Mouse (Mus musculus) splenic B cell, adult 2 months (primary cell): ENCODE measurements around the gene Rad23b.
"Not testable (repeated sequence)": the region's sequence is repeated elsewhere in the genome, so short reads cannot be mapped to it uniquely, and the experiment has no call there.

Source experiments
- DNase-seq: peaks from one replicate; pipeline ENCODE4 v3.0.0-alpha.2; 2011; ENCODE audit warnings: low read depth, low spot score
- H3K27me3 ChIP-seq: 2 replicates; pipeline ENCODE4 v1.6.1; 2012; ENCODE audit warnings: mild to moderate bottlenecking, low read length, moderate library complexity, mixed read lengths; ENCODE audit not compliant: control insufficient read depth, poor library complexity, insufficient read depth, severe bottlenecking
- H3K36me3 ChIP-seq: 2 replicates; pipeline ENCODE4 v1.6.1; 2012; ENCODE audit warnings: mild to moderate bottlenecking, low read length, moderate library complexity, mixed read lengths; ENCODE audit not compliant: control insufficient read depth, poor library complexity, insufficient read depth, severe bottlenecking

Rad23b gene

GRCm38 (mm10) chr4:55349452-55350218 is at the start of gene Rad23b:
Gene Rad23b, plus strand, starts transcription at chr4:55350043.
- Histone ChIP-seq H3K27me3 (no peaks in the 10 kb centered on the region), H3K36me3 (no peaks in the 10 kb centered on the region; the same call in 1 of the 2 replicates)
- peak; percentile 100 for DNase-seq

GRCm38 (mm10) chr4:55304121-55304520 is 45.7 kb upstream of the Rad23b start:
- H3K36me3 ChIP-seq, result no peaks in the 10 kb centered on the region
- no peak for DNase-seq
- H3K27me3 ChIP-seq, result no peaks in the 10 kb centered on the region

- Histone ChIP-seq H3K27me3 (no peaks in the 10 kb centered on the region), H3K36me3 (no peaks in the 10 kb centered on the region)
- DNase-seq, result no peak
Measured at GRCm38 (mm10) chr4:55306636-55307035, 43.2 kb upstream of the Rad23b start.

- no peak for DNase-seq
- no peaks in the 10 kb centered on the region for H3K27me3 ChIP-seq
- no peaks in the 10 kb centered on the region for H3K36me3 ChIP-seq
Measured at GRCm38 (mm10) chr4:55316726-55317125, 33.1 kb upstream of the Rad23b start.

DNA sequence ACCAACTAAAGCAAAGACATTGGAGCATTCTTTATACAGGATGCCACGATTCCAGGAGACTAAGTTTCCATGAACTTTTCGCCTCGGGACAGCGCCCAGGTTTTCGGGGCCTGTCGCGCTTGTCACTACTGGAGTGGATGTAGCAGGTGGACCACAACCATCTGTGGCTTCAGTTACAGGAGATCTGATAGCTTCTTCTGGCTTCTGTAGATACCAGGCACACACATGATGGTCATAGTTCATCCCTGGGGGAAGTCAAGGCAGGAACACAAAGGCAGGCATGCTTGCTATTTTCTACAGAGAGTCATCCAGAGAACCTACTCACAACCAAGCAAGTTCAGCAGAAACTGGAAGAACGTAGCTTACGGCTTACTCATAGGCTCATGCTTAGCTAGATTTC is 31.5 kb upstream of the Rad23b start:
- not testable (repeated sequence) for DNase-seq, H3K27me3 ChIP-seq, H3K36me3 ChIP-seq

DNA sequence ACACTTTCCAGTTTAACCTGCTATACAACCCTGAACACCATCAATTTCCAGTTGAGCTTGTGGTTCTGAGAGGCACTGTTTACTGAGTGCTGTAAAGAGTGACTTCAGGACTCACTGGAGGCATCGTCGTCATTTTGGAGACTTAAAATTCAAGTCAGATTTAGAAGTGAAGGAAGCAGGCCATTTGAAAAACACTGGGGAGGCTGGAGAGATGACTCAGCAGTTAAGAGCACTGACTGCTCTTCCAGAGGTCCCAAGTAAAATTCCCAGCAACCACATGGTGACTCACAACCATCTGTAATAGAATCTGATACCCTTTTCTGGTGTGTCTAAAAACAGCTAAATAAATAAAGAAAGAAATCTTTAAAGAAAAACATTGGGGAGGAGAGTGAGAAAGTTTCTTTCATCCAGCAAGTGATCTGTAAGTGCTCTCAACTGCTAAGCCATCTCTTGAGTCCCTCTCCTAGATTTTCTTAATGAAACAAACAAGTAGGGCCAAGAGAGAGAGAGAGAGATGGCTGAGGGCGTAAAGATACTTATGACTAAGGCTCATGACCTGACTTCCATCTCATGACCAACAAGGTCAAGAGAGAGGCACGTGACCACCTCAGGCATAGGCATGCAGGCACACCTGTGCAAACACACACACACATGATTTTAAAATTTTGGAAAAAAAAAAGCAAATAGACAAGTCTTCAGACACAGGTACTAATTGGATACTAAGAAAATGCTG is 23.9 kb upstream of the Rad23b start:
- DNase-seq, result no peak
- H3K36me3 ChIP-seq, result no peaks in the 10 kb centered on the region

GRCm38 (mm10) chr4:55327508-55327907 is 22.3 kb upstream of the Rad23b start:
- no peaks in the 10 kb centered on the region for H3K27me3 ChIP-seq
- no peak for DNase-seq
- H3K36me3 ChIP-seq, result no peaks in the 10 kb centered on the region

More for the DNA sequence above, 23.9 kb upstream of the Rad23b start:
- no peaks in the 10 kb centered on the region for H3K27me3 ChIP-seq

DNA sequence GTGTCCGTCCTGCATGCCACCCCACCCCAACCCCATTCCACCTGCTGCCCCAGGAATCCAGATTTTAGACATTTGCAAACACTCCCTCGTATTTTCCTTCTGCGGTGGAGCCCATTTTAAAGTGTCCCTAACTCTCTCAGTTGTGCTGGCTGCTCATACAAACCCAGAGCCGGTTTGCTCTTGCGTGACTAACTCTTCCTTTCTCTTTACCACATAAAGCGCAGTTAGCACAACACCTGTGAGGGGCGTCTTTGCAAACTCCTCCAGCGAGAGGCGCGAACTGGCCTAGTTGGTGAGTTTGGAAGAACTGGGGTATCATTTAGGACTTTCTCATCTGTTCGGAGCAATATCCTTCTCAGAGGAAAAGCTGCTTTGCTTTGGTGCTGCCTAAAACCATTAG is 21.4 kb upstream of the Rad23b start:
- Histone ChIP-seq H3K36me3 (no peaks in the 10 kb centered on the region), H3K27me3 (no peaks in the 10 kb centered on the region)

GRCm38 (mm10) chr4:55328928-55329327 is 20.9 kb upstream of the Rad23b start:
- not testable (repeated sequence) for H3K27me3 ChIP-seq, DNase-seq, H3K36me3 ChIP-seq

More for the DNA sequence above, 21.4 kb upstream of the Rad23b start:
- no peak for DNase-seq

- Histone ChIP-seq H3K27me3 (no peaks in the 10 kb centered on the region), H3K36me3 (no peaks in the 10 kb centered on the region)
- DNase-seq, result no peak
Measured at GRCm38 (mm10) chr4:55329621-55330346, 20.1 kb upstream of the Rad23b start.

DNA sequence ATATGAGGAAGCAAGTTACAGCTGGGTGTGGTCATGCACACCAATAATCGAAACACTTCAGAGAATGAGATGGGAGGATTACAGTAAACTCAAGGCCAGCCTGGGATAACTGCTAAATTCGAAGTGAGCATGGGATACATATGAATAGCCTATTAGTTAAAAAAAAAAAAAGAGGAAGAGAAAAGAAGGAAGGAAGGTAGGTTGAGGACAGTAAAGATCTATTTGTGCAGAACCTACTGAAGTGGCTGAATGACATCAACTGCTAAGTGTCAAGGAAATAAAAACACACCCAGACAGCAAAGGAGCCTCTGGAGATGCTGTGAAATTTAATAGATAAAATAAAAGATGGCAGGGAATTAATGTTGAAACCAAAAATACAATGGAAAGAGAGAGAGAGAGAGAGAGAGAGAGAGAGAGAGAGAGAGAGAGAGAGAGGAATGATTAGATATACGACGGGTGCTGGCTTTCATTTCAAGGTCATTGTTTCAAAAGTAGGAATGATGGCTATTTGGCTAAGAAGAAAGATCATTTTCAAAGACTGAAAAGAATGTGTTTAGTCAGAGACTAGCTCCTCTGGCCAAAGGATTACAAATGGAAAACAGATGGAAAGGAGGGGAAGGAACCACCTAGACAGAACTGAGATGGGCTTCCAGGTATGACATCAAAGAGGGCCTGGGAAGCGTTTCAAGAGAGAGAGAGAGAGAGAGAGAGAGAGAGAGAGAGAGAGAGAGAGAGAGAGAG is 14.6 kb upstream of the Rad23b start:
- no peak for DNase-seq
- no peaks in the 10 kb centered on the region for H3K27me3 ChIP-seq
- H3K36me3 ChIP-seq, result no peaks in the 10 kb centered on the region

- Histone ChIP-seq H3K27me3 (no peaks in the 10 kb centered on the region), H3K36me3 (no peaks in the 10 kb centered on the region)
- DNase-seq, result no peak
Measured at GRCm38 (mm10) chr4:55338905-55339304, 10.9 kb upstream of the Rad23b start.

DNA sequence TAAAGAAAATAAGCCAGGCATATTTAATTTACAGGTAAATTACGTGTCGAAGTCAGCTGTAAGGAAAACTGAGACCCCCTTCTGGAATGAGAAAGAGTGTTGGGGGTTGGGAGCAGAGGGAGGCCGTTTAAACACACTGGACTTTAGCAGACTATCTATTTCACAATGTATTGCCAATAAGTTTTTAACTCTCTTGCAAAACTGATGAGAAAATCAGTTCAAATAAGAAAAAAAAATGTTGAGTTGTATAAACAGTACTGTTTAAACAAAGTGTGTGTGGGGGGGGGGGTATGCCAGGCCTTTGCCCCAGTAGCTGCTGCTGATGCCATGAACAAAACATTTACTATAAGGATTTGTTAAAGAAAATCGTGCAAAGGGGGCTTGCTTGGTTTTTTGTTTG is 10.5 kb upstream of the Rad23b start:
- DNase-seq, result no peak
- no peaks in the 10 kb centered on the region for H3K36me3 ChIP-seq
- H3K27me3 ChIP-seq, result no peaks in the 10 kb centered on the region

- DNase-seq, result no peak
- no peaks in the 10 kb centered on the region for H3K27me3 ChIP-seq
- H3K36me3 ChIP-seq, result no peaks in the 10 kb centered on the region
Measured at GRCm38 (mm10) chr4:55341797-55342196, 8.0 kb upstream of the Rad23b start.
